Mouse (Mus musculus): ENCODE data around the gene Map4. TPM values are rescaled to one million over a fixed set of nuclear protein-coding genes. Genes with fewer than 3 reads are reported as not detected.

Gene Map4
- 69.4 TPM for polyA plus RNA-seq (2017; shearing (Covaris generic))

DNA sequence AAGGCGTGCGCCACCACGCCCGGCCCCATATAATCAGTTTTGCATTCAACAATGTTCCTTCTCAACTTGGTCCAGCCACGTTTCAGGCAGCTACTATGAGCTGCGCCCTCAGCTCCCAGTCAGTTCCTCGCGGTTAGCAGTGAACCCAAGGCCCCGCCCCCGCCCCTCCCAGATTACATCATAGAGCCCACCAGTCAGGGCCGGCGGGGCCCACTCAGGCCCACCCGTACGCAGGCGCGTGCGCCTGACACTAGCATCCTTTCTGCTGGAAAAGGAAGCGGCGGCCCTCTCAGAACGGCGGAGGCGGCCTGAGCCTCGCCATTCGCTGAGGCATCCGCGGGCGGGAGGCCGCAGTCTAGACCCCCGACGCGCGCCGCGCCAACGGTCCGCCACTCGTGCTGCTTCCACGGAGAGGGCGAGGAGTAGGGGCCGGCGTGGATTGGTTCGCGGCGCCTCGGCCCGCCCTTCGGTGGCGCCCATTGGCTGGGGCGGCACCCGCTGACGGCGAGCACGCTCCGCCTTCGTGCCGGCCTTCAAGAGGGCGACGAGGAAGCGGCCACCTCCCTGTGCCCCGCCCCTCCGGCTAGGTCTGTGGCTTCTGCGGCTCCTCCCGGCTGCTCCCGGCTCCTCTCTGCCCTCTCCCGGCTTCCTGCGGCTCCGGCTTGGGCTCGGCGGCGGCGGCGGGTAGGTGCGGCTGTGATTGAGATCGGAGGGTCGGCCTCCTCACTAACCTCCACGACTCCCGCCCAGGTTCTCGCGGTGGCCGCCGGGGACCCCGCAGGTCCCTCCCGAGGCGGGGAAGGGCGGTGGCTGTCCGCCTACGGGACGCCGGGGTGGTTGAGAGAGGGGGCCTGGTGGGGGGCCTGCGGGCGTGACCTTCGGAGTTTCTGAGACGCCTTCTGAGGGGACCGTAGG lies at the start of gene Map4:
Map4 (plus strand) TSS at position 204 of the 915 bp plus-strand sequence.

GRCm38 (mm10) chr9:110116977-110117778 lies 185.9 kb downstream of the Map4 start, which contains the start of gene Smarcc1:
Gene Smarcc1, plus strand, starts transcription at chr9:110117708.

GRCm38 (mm10) chr9:110117779-110118139 lies 186.5 kb downstream of the Map4 start, which contains the start of gene Dhx30:
Gene Dhx30, minus strand, starts transcription at chr9:110117830.

Other genes with a start within 250 kb of the Map4 start
- gene Fbxw18, start 228.8 kb upstream of the Map4 start, polyA plus RNA-seq (2017; shearing (Covaris generic)), result not detected
- not detected for gene Fbxw26, start 185.4 kb upstream of the Map4 start, polyA plus RNA-seq (2017; shearing (Covaris generic))
- not detected for gene Fbxw27, start 140.8 kb upstream of the Map4 start, polyA plus RNA-seq (2017; shearing (Covaris generic))
- not detected for gene Spink8, start 119.2 kb upstream of the Map4 start, polyA plus RNA-seq (2017; shearing (Covaris generic))
- gene Nme6, start 98.7 kb upstream of the Map4 start, polyA plus RNA-seq (2017; shearing (Covaris generic)), result 17.7 TPM
- not detected for gene Camp, start 81.8 kb upstream of the Map4 start, polyA plus RNA-seq (2017; shearing (Covaris generic))
- 8.1 TPM for gene Cdc25a, start 55.9 kb upstream of the Map4 start, polyA plus RNA-seq (2017; shearing (Covaris generic))
- gene Smarcc1, start 186.2 kb downstream of the Map4 start, polyA plus RNA-seq (2017; shearing (Covaris generic)), result 21.8 TPM
- 135 TPM for gene Dhx30, start 186.4 kb downstream of the Map4 start, polyA plus RNA-seq (2017; shearing (Covaris generic))